Mouse (Mus musculus): ENCODE data around the gene Tenm2. TPM values are rescaled to one million over a fixed set of nuclear protein-coding genes. Genes with fewer than 3 reads are reported as not detected.

Tenm2 gene
- polyA plus RNA-seq, 1 experiment from 2014 or later, result 0.95 TPM

DNA sequence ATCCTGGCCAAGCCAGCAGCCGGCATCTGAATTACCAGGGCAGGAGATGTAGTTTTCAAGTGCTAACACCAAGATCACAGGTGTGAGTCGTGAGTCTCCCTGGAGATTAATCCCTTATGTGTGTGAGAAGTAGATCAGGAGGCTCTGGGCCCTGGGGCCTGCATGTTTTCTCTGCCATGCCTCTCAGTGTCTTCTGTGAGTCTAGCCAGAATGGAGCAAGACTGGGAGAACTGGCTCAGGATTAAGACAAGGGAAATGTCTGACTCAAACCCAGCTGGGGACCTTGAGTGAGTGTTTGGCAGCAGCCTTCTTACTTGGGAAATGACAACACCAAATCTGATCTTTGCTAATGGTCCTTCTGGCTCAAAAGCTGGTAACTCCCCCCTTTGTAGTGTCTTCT is 1183.2 kb downstream of the Tenm2 start:
- no peak overlapping the region for H3K9ac ChIP-seq (ENCODE audit: low read depth, low read length)
- H3K4me2 ChIP-seq (replicated peaks; ENCODE audit: low read depth, low read length), result no peak overlapping the region
- H3K27ac ChIP-seq (ENCODE audit: low read depth, low read length), result no peak overlapping the region
- H3K36me3 ChIP-seq (ENCODE audit: control insufficient read depth, insufficient read depth, low read length), result no peaks in the 10 kb centered on the region
- no peaks in the 10 kb centered on the region for H3K9me3 ChIP-seq (ENCODE audit: control insufficient read depth, low read length)
- H3K4me1 ChIP-seq (ENCODE audit: control insufficient read depth, insufficient read depth, low read length), result no peaks in the 10 kb centered on the region
- no peaks in the 10 kb centered on the region for H3K27me3 ChIP-seq (ENCODE audit: control insufficient read depth, insufficient read depth, low read length)
- no peak overlapping the region for H3K4me3 ChIP-seq (ENCODE audit: low read length)
- ATAC-seq (ENCODE audit: low FRiP score, low TSS enrichment), result no peak
- WGBS, result 70% methylated on average over 2 of the region's 2 CpGs

DNA sequence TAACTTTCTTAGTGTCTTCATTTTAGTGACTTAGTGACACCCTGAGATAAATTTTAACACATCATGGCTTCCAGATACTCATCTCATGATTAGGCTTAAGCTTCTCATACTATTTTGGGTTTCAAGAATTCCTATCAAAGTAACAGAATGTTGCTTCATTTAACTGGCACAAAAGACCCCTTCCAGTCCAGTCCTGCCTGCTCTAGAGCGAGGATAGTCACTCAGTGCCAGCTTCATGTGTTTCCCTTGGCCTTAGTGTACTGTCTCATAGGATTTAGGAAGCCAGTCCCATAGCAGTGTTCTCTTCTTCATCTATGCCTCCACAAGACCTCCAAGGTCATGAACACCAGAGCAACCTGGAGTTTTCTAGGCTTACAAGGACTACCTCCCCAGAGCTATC is 1183.7 kb downstream of the Tenm2 start:
- Histone ChIP-seq H3K4me3 (ENCODE audit: low read length) (no peak overlapping the region), H3K4me2 (replicated peaks; ENCODE audit: low read depth, low read length) (no peak overlapping the region), H3K27me3 (ENCODE audit: control insufficient read depth, insufficient read depth, low read length) (no peaks in the 10 kb centered on the region), H3K4me1 (ENCODE audit: control insufficient read depth, insufficient read depth, low read length) (no peaks in the 10 kb centered on the region), H3K9me3 (ENCODE audit: control insufficient read depth, low read length) (no peaks in the 10 kb centered on the region), H3K9ac (ENCODE audit: low read depth, low read length) (no peak overlapping the region), H3K27ac (ENCODE audit: low read depth, low read length) (no peak overlapping the region), H3K36me3 (ENCODE audit: control insufficient read depth, insufficient read depth, low read length) (no peaks in the 10 kb centered on the region)
- 87% methylated on average over 1 of the region's 1 CpGs for WGBS
- no peak for ATAC-seq (ENCODE audit: low FRiP score, low TSS enrichment)

DNA sequence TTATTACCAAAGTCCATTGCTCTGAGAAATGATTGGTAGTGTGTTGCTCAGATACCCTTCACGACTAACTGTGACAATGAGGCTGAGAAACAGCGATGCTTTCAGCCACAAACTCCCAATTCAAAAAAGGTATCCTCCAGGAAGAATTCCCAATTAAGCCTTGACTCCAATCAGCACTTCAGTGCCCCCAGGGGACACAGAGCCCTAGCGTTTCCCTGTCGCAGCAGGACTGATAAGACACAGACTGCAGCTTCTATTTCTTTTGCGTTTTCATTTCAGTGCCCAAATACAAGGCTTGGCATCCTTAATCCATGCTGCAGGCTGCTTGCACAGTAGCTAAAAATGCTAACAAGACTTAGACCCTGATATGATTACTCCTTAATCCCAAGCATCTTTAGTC is 1186.2 kb downstream of the Tenm2 start:
- Histone ChIP-seq H3K27ac (ENCODE audit: low read depth, low read length) (no peak overlapping the region), H3K4me3 (ENCODE audit: low read length) (no peak overlapping the region), H3K9ac (ENCODE audit: low read depth, low read length) (no peak overlapping the region), H3K4me2 (replicated peaks; ENCODE audit: low read depth, low read length) (no peak overlapping the region), H3K4me1 (ENCODE audit: control insufficient read depth, insufficient read depth, low read length) (no peaks in the 10 kb centered on the region), H3K9me3 (ENCODE audit: control insufficient read depth, low read length) (no peaks in the 10 kb centered on the region), H3K36me3 (ENCODE audit: control insufficient read depth, insufficient read depth, low read length) (no peaks in the 10 kb centered on the region), H3K27me3 (ENCODE audit: control insufficient read depth, insufficient read depth, low read length) (peaks cover 3% of the 10 kb centered on the region; the same call in 1 of the 2 replicates)
- WGBS, result 36% methylated on average over 5 of the region's 5 CpGs
- no peak for ATAC-seq (ENCODE audit: low FRiP score, low TSS enrichment)

GRCm38 (mm10) chr11:36045681-36046276 is 1190.0 kb downstream of the Tenm2 start:
- no peak overlapping the region for H3K27ac ChIP-seq (ENCODE audit: low read depth, low read length)
- WGBS, result 3% methylated on average over 13 of the region's 13 CpGs
- peak overlapping the region; percentile 55 for H3K4me2 ChIP-seq (replicated peaks; ENCODE audit: low read depth, low read length)
- peak; percentile 79 for ATAC-seq (ENCODE audit: low FRiP score, low TSS enrichment)
- no peaks in the 10 kb centered on the region for H3K4me1 ChIP-seq (ENCODE audit: control insufficient read depth, insufficient read depth, low read length)
- H3K9ac ChIP-seq (ENCODE audit: low read depth, low read length), result peak overlapping the region; percentile 58; the same call in 1 of the 2 replicates
- no peaks in the 10 kb centered on the region for H3K9me3 ChIP-seq (ENCODE audit: control insufficient read depth, low read length)
- H3K27me3 ChIP-seq (ENCODE audit: control insufficient read depth, insufficient read depth, low read length), result peaks cover 6% of the 10 kb centered on the region; the same call in 1 of the 2 replicates
- no peaks in the 10 kb centered on the region for H3K36me3 ChIP-seq (ENCODE audit: control insufficient read depth, insufficient read depth, low read length)
- peak overlapping the region; percentile 45 for H3K4me3 ChIP-seq (ENCODE audit: low read length)

DNA sequence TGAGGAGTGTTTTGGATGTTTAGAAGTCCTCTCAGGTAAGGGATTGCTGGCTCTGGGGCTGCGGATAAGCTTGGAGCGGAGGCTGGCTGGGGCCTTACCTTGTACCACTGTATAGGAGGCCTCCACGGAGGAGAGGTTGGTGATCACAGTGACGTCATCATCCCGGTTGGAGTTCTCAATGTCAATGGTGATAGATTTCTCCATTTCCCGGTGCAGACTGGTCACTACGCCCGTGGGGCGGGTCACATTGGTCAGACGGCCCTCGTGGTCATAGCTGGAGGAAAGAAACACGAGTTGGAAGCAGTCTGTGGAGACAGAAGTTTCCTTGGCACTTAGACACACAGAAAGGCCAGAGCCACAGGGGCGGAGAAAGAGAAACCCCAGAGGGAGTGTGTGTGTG is 1194.4 kb downstream of the Tenm2 start:
- WGBS, result 81% methylated on average over 13 of the region's 13 CpGs
- Histone ChIP-seq H3K9me3 (ENCODE audit: control insufficient read depth, low read length) (no peaks in the 10 kb centered on the region), H3K36me3 (ENCODE audit: control insufficient read depth, insufficient read depth, low read length) (no peaks in the 10 kb centered on the region), H3K27ac (ENCODE audit: low read depth, low read length) (no peak overlapping the region), H3K4me3 (ENCODE audit: low read length) (no peak overlapping the region), H3K9ac (ENCODE audit: low read depth, low read length) (no peak overlapping the region), H3K4me1 (ENCODE audit: control insufficient read depth, insufficient read depth, low read length) (0 out of 2 replicates have a peak, but pooled peaks cover 7% of the 10 kb centered on the region), H3K4me2 (replicated peaks; ENCODE audit: low read depth, low read length) (no peak overlapping the region), H3K27me3 (ENCODE audit: control insufficient read depth, insufficient read depth, low read length) (peaks cover 6% of the 10 kb centered on the region; the same call in 1 of the 2 replicates)
- ATAC-seq (ENCODE audit: low FRiP score, low TSS enrichment), result no peak

GRCm38 (mm10) chr11:36040508-36041233 is 1195.1 kb downstream of the Tenm2 start:
- Histone ChIP-seq H3K36me3 (ENCODE audit: control insufficient read depth, insufficient read depth, low read length) (no peaks in the 10 kb centered on the region), H3K9ac (ENCODE audit: low read depth, low read length) (no peak overlapping the region), H3K27me3 (ENCODE audit: control insufficient read depth, insufficient read depth, low read length) (peaks cover 6% of the 10 kb centered on the region; the same call in 1 of the 2 replicates), H3K4me2 (replicated peaks; ENCODE audit: low read depth, low read length) (no peak overlapping the region), H3K9me3 (ENCODE audit: control insufficient read depth, low read length) (no peaks in the 10 kb centered on the region), H3K4me1 (ENCODE audit: control insufficient read depth, insufficient read depth, low read length) (0 out of 2 replicates have a peak, but pooled peaks cover 8% of the 10 kb centered on the region), H3K27ac (ENCODE audit: low read depth, low read length) (no peak overlapping the region), H3K4me3 (ENCODE audit: low read length) (no peak overlapping the region)
- ATAC-seq (ENCODE audit: low FRiP score, low TSS enrichment), result no peak
- 78% methylated on average over 10 of the region's 10 CpGs for WGBS

DNA sequence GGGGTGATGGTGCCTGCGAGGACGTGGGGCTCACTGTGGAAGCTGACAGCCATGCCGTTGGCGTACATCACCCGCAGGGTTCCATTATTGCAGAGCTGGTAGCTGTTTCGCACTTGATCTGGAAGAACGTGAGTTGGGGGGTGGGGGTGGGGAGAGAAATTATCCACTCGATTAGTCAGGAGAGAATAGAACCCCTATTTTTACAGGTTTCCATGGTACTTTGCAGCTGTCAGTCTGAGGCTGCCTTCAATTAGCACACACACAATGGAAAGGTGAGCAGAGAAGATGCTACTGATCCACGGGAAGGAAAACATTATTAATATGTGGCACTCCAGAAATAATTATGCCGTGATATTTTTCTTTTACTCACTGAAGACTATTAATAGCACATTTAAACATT is 1195.9 kb downstream of the Tenm2 start:
- Histone ChIP-seq H3K27me3 (ENCODE audit: control insufficient read depth, insufficient read depth, low read length) (peaks cover 5% of the 10 kb centered on the region; the same call in 1 of the 2 replicates), H3K9me3 (ENCODE audit: control insufficient read depth, low read length) (no peaks in the 10 kb centered on the region), H3K4me3 (ENCODE audit: low read length) (no peak overlapping the region), H3K27ac (ENCODE audit: low read depth, low read length) (no peak overlapping the region), H3K4me2 (replicated peaks; ENCODE audit: low read depth, low read length) (no peak overlapping the region), H3K4me1 (ENCODE audit: control insufficient read depth, insufficient read depth, low read length) (0 out of 2 replicates have a peak, but pooled peaks cover 8% of the 10 kb centered on the region), H3K36me3 (ENCODE audit: control insufficient read depth, insufficient read depth, low read length) (no peaks in the 10 kb centered on the region), H3K9ac (ENCODE audit: low read depth, low read length) (no peak overlapping the region)
- WGBS, result 89% methylated on average over 10 of the region's 10 CpGs
- no peak for ATAC-seq (ENCODE audit: low FRiP score, low TSS enrichment)

GRCm38 (mm10) chr11:36038386-36038785 is 1197.4 kb downstream of the Tenm2 start:
- Histone ChIP-seq H3K9me3 (ENCODE audit: control insufficient read depth, low read length) (no peaks in the 10 kb centered on the region), H3K36me3 (ENCODE audit: control insufficient read depth, insufficient read depth, low read length) (no peaks in the 10 kb centered on the region), H3K27me3 (ENCODE audit: control insufficient read depth, insufficient read depth, low read length) (no peaks in the 10 kb centered on the region), H3K27ac (ENCODE audit: low read depth, low read length) (no peak overlapping the region), H3K4me2 (replicated peaks; ENCODE audit: low read depth, low read length) (no peak overlapping the region), H3K4me1 (ENCODE audit: control insufficient read depth, insufficient read depth, low read length) (0 out of 2 replicates have a peak, but pooled peaks cover 8% of the 10 kb centered on the region), H3K4me3 (ENCODE audit: low read length) (no peak overlapping the region), H3K9ac (ENCODE audit: low read depth, low read length) (no peak overlapping the region)
- ATAC-seq (ENCODE audit: low FRiP score, low TSS enrichment), result no peak
- 52% methylated on average over 3 of the region's 3 CpGs for WGBS

DNA sequence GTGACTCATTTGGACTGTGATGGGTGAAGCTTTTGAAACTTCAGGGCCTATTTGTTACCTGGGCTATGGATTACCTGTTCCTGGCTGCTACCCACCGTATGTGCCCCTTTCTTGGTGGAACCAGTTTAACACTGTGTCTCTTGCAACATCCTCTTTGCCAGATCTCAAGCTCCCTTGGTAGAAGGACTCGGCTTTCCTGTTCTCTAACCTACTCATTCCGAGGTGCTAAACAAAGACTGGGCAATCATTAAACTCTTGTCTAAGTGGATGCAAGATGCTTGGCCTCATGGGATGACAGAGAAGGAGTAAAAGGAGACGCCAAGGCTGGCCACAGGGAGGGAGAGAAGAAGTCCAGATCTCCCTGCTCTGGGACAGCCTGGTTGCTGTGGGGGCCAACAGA is 1198.5 kb downstream of the Tenm2 start:
- 69% methylated on average over 4 of the region's 4 CpGs for WGBS
- Histone ChIP-seq H3K36me3 (ENCODE audit: control insufficient read depth, insufficient read depth, low read length) (no peaks in the 10 kb centered on the region), H3K27ac (ENCODE audit: low read depth, low read length) (no peak overlapping the region), H3K4me3 (ENCODE audit: low read length) (no peak overlapping the region), H3K27me3 (ENCODE audit: control insufficient read depth, insufficient read depth, low read length) (no peaks in the 10 kb centered on the region), H3K4me1 (ENCODE audit: control insufficient read depth, insufficient read depth, low read length) (0 out of 2 replicates have a peak, but pooled peaks cover 8% of the 10 kb centered on the region), H3K4me2 (replicated peaks; ENCODE audit: low read depth, low read length) (no peak overlapping the region), H3K9me3 (ENCODE audit: control insufficient read depth, low read length) (no peaks in the 10 kb centered on the region), H3K9ac (ENCODE audit: low read depth, low read length) (no peak overlapping the region)
- ATAC-seq (ENCODE audit: low FRiP score, low TSS enrichment), result no peak
